Mouse (Mus musculus) adrenal gland, postnatal 14 days (tissue): Measurements from ENCODE around the gene Tbc1d5. TPM values are rescaled to one million over a fixed set of nuclear protein-coding genes. Genes with fewer than 3 reads are reported as not detected.

Experiments
- DNase-seq: peaks from one replicate; pipeline ENCODE4 v3.0.0; 2021; ENCODE audit warnings: mixed read lengths
- total RNA-seq: library from RNA; stranded (reverse); gene quantifications from 2 replicates; pipeline ENCODE4 v1.2.3, GENCODE M21; 2021

Tbc1d5 gene
- total RNA-seq, 1 experiment from 2014 or later, result 20.9 TPM

DNA sequence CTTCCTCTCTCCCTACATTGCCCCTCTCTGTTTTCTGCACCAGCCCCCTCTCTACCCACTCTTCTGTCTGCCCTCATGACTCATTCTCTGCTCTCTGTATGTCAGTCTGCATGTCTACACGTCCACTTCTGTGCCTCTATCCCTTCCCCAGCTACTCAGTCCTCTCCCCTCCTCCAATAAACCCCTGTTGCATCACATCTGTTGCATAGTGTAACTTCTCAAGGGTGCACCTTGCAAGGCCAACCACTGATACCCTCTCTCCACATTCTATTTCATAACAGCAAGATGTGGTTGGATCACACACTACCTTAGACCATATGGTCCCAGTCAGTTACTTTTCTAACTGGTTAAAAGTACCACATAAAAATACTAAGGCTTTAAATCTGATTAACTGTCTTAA lies 74.9 kb downstream of the Tbc1d5 start:
- no peak for DNase-seq

DNA sequence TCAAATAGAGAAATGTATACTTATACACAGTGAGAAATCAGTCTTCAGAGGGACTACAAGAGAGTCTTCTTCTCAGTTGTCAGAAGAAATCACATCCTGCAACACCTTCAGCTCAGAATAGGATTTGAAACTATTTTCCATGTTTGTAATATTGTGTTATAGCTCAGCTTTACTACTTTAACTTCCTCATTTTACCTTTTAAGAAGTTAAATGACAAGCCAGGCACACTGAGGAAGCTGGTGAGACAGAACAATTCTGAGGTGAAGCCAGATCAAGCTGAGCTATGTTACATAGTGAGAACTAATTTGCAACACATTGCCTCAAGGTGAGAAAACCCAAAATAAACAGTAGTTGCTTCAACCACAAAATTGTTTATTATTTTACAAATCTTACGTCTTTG lies 135.3 kb downstream of the Tbc1d5 start:
- DNase-seq, result no peak

DNA sequence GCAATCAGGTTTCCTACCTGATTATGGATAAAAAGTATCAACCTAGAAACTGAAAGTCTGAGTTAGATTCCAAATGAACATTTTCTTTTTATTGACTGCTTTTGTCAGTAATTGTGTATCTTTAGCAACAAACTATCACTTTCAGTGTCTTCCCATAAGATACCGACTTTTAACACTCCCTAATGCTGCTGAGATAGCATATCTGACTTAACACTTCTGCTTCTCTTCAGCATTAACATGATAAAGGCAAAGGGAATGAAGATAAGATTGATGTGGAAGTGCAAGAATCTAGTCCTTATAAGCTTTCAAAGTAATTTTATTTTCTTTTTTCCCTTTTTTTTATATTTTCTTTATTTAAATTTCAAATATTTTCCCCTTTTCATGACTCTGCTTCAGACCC lies 138.3 kb downstream of the Tbc1d5 start:
- DNase-seq, result no peak

DNA sequence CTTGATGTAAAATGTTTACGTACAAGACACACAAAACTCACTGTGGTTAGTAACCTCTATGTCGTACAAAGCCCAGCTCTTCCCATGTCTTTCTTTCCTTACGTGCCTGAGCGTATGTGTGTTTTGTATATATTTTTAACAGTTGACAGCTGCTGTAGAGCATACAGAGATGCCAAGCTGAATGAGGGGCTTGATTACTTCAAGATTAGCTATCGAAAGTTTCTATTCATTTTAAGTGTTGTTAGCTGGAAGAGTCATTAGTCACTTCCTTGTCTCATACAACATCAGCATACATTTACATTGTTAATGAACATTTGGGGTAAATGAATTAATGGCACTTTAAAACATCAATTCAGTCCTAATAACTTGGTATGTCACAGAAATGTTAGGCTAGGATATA lies 155.9 kb downstream of the Tbc1d5 start:
- DNase-seq, result no peak

DNA sequence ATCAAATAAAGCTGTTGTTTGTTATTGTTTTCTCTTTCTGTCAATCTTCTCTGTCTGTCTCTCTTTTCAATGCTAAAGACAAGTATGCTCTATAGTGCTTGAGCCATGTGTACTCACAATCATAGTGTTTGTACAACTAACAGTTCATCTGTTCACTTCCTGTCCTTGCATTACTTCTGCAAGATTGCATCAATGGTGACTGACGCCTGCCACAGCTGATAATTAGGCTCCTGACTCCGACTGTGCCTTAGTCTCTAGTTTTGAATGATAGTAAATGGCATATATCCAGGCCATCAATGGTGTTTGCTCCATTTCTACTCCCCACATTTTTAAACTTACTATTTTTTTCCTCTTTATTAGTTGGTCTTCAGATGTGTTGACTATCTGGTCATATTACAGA lies 162.8 kb downstream of the Tbc1d5 start:
- DNase-seq, result no peak

DNA sequence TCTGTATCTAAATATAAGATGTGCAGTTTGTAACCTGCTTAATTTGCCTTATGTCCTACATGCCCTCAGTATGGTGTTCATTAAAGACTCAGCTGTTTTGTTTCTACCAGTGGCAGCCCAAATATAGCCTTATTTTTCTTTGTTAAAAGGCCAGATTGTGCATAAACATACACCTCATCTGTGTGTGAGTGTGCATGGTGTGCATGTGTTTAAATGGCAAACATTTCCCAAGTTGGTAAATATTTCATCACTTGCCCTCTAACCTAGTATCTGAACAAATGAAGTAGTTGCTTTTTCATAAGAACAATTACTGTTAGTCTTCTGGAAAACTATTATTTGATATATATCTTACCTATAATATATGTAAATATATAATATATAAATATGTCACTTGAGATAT lies 165.2 kb downstream of the Tbc1d5 start:
- DNase-seq, result no peak

DNA sequence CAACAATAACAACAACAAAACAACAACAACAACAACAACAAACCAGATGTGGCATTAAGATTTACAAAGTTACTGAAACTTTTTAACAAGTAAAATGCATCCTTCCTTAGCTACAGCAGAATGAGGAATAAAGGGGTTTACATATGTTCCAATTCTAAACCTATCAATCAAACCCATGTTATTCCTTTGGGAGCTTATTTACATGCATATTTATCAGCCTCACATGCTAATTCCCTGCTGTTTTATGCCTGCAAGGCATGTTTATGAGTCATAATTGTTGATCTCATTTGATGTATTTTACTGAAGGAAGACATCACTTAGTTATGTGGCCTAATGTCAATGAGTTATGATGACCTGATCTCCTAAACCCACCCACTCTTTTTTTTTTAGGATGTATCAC lies 176.0 kb downstream of the Tbc1d5 start:
- no peak for DNase-seq

DNA sequence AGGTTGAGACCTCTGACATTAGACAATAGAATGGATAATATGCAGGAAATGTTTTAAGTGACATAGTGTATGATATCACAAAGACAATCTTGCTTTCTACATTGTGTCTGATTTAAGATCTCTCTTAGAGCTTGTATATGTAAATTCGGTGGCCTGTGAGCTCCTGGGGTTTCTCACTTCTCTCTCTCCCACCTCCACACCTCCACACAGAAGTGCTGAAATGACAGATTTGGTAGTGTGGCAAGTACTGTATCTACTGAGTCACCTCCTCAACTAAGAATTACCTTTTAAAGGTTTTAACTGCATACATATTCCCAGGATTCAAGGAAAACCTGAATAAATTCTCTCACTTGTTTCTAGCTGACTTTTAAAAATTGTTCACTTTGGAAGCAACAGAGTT lies 180.9 kb downstream of the Tbc1d5 start:
- DNase-seq, result no peak

DNA sequence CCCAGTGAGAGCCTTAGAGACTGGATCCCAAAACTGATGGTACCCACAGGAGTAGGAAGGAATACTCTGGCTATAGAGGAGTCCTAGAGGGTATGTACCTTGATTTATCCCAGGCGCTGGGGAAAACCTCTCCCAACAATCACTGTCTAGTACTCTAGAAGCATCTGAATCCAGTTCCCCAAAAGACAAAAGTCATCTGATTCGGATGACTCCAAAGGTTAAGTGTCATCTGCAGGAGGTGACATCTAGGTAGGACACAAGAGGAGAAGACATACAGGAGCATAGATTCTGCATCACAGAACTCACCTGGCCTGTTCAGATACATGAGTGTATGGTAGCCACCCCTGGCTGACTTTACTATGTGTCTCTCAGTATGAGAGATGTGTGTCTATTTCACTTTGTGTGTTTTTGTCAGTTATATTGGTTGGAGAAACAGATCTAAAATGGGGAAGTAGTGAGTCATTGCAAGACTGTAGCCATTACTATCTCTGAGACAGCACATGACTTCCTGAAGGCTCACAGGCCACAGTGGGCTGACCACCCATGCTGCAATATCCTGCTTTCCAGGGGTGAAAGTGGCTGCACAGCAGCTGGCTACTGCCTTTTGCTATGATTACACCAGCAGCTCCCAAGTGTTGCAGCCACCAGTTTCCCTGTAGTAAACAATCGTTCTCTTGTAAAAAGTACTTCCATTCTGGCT lies 185.7 kb downstream of the Tbc1d5 start:
- DNase-seq, result peak; percentile 16

DNA sequence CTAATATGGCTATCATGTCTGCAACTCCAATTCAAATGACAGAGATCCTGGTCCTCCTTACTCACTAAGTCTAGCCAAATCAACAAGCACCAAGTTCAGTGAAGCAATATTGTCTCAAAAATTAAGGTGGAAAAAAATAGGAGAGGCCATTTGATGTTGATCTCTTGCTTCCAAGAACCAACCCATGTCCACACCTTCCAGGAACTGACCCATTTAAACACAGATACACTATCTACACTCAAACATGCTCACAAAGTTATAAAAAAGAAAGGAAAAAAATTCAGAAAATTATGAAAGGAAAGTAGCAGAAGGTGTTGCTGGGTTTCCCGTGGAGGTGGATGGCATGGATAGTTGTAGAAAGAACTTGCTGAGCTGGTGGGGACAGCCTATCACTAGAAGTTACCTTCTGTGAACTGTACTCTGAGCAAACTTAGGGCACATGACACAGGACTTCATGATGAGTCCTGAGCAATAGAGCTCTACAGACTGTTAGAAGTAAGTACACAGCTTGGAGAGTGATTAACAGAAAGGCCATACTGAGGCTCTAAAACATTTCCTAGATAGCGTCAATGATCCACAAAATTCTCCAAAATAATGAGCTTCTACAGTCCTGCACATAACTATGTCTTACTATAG lies 188.3 kb downstream of the Tbc1d5 start:
- no peak for DNase-seq

DNA sequence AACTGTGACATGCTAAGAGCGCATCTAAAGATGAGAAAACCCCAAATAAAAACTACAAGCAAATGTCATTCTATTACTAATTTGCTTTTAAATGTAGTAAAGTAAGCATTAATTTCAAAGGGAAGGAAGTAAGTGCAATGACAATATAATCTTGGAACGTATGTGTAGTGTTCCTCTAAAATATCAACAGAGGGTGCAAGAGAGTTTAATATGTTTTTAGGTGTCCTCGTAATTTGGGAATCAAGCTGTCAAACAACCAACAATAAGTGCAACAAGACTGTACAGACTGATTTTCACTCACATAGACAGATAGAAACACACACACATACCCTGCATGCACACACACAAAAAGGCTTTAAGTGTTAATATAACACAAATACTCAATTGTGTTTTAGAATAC lies 191.2 kb downstream of the Tbc1d5 start:
- no peak for DNase-seq

DNA sequence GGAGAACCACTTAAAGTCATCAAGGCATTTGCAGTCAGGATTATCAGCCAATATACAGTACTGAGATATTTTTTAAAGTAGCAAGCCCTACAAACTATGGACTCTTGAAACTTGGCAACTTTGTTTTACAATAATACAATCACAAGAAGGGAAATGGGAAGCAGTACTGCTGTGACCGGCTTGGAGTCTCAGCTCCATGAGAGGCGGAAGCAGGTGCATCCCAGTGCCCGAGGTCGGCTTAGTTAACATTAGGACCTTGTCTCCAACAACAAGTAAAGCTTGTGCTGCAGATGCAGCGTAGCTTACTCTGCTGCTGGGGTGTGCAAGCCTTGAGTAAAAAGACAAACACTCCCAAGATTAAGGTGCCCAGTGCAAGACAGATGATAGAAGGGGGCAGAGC lies 197.2 kb downstream of the Tbc1d5 start:
- no peak for DNase-seq

DNA sequence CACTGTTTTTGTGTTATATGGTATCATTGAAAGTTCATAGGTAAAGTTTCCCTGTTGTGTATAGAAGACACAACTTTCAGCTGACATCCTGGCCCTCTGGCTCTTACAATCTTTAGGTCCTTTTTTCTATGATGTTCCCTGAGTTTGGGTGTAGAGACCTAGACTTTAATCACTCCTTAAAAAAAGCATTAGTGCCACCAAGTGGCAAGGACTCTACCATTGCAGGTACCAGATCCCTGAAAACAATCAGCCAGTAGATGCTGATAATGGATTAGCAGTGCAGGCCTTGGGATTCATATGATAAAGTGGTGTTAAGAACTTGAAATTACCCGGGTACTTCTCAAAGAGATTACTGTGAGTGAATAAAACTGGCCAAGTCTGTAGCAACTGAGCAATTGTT lies 207.0 kb downstream of the Tbc1d5 start:
- no peak for DNase-seq

DNA sequence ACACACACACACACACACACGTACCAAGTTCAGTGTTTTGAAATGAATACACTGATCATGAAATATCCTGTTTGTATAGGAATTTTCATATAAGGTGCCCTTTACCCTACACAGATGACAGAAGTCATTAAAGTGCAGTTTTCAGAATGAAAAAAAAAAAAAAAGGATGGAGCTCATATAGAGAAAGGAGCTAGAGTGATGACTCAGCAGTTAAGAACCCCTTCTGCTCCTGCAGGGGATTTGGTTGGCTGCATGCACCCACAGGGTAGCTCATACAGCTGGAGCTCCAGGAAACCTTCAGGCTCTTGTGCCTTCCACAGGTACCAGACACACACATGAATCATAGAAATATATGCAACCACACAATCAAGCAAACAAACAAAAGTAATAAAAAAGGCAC lies 213.0 kb downstream of the Tbc1d5 start:
- no peak for DNase-seq

DNA sequence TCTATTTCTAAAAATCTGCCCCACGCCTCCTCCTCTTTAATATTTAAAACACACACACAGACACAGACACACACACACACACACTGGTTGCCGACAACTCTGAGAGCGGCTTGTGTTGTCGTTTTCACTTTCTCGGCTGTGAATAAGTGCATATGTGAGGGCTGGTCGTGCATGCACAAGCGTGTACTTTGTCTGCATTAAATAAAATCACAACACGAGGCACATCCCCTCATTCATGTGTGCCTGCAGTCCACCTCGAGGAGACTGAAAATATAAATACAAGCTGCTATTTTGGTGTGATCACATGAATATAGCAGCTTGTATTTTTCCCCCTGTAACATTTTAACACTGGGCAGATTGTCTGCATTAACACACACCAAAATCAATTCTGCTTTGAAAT lies 224.8 kb downstream of the Tbc1d5 start:
- DNase-seq, result no peak

DNA sequence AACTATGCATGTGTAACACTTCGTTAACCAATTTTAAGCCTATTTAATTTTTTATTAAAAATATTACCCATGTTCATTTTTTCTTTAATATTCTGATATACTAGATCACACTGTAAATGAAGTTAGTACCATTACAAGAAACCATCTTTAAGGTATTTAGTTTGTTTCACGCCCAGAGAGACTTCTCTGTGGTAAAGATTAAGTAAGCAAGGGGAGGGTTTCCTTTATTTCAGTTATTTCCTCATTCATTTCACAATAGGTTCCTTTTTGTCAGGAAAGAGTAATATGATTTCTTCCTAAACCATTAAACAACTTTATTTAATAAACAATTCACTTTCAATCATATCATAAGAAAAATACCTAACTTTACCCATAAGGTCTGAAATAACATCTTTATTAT lies 256.8 kb downstream of the Tbc1d5 start:
- DNase-seq, result no peak

DNA sequence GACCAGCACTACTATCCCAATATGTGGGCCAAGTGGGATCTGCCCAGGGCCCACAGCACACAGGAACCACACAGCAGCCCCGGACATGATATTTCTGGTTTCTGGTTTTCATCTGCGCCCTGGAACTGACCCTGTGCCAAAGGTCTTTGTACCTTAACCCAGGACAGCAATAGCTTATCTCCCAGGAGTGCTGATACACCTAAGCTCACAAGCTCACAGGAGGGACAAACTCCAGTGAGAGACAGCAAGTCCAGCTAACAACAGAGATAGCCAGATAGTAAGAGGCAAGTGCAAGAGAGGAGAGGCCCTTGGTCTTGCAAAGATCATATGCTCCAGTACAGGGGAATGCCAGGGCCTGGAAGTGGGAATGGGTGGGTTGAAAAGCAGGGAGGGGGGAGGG lies 263.9 kb downstream of the Tbc1d5 start:
- DNase-seq, result no peak

DNA sequence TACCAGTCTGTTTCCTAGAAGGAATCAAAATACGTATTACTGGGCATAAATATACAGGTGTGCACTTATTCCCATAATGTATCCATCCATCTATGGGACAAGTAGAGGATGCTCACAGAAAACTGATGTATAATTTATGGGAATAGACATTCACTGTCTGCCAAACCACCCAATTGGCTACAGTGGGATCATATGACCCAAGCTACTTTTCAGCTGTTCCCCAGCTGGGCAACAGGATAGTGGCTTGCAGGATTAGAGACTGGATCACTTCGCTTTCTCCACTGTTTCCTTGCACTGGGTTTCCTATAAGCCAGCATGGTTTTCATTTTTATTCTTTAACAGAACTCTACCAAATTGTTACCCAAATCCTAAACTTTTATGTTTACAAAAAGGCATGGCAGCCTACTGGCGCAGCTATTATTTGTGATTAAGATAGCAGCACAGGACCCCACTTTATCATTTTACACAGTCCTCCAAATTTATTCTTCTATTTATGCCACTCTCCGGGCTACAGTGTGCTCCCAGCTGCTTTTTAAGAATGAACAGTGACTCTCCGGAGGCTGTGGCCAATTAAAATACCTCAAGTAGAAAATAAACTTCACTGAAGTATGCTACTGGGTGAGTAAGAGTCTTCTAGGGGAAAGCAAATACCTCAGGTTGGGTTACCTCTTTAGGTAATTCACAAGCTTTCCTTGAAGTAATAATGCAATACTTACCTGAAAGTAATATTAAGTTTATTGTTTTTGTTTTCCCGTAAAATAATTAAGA lies 270.4 kb downstream of the Tbc1d5 start:
- no peak for DNase-seq

DNA sequence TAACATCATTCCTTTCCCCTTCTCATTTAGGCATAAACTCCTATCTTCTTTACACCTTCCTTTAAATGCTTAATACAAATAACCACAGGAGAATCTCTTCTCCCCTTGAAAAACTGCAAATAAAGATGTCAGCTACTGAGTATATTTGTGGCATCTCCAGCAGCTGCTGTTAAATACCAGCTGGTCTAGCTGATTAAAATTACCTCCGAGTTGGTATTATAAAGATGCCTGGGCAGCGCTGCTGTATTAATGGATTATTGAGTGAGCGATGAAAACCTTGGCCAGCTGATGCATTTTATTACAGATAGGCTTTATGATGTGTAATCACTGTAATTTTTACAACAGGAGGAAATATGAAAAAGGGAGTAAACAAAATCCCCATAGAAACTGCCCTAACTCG lies 271.0 kb downstream of the Tbc1d5 start:
- DNase-seq, result no peak

DNA sequence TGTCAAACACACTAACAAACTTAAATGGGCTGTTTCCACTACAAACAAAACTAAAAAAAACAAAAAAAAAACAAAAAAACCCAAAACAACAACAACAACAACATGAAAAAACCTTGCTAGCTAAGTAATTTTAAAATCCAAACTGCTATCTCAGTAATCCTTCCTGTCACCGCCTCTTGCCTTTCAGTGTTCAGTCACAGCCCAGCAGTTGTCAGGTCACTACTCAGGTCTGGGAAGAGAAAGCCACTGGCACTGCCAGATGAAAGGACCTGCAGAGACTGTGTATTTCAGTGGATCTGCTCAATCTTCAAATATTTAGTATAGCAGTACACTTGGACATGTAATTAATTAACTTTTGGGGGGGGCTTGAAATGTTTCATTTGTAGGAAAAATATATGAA lies 272.5 kb downstream of the Tbc1d5 start:
- DNase-seq, result no peak

DNA sequence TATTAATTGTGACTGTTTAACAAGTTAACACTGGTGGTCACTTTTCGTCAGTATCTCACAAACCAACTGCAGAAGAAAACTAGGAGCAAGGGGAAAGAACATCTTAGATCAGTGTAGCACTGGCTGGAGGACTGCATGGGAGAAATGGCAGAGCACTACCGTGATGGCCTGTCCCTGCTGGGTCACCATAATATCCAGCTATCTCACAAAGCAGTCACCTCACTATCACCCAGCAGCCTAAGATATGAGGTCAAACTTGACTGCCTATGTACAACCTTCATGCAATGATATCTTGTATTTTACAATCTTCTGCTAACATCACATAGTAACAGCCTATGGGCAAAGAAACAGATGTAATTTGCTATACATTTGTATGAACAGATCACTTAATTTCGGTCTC lies 274.7 kb downstream of the Tbc1d5 start:
- no peak for DNase-seq

DNA sequence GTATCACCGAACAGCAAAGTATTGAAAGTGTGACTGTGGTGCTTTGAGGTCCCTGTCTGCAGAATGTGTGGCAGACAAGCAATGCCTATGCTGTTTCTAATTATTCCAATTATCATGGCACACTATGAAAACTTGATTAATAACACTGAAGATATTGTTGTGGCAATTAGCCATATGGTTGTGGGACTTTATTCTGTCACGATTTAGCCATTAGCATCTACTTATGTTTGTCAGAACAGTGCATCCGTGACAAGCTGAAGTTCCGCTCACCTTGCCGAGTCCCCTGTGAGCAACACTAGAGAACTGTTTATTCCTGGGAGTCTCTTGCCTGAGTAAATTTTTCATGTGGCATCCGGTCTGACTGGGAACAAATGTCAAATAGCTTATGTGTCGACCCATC lies 281.3 kb downstream of the Tbc1d5 start:
- no peak for DNase-seq

DNA sequence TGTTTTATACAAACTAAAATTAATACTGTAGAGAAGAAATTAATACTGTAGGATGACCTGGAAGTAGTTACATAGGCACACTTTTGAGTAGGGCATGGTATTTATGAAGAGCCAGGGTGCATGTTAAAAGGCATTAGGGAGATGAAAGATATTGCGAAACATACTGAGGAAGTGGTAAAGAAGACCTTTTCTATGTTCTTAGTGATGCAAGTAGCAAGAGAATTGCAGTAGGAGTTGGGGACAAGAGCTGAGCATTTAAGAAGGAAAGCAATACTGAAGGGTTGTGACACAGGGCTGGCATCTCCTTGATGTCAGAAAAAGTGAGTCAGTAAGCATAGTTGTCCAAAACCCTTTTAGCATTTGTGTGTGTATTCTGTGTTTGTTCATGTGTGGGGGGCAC lies 289.7 kb downstream of the Tbc1d5 start:
- DNase-seq, result no peak

DNA sequence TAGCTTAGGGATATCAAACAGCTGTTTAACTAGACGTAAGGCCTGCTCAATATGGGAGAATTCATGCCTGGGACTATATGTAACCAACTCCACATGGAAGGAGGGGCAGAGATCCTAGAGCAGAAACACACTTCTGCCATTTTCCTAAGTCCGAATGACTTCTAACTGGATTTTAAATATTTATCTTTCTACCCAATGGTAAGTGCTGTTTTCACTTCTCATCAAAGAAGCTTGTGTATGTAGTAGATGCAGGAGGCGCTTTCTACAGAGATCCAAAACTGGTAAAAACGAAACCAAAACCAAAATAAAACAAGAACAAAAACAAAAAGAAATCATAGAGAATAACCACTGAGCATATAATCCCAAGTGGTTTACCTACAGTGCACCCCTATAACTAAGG lies 299.2 kb downstream of the Tbc1d5 start:
- DNase-seq, result no peak
